Mouse (Mus musculus): Measurements from ENCODE around the gene Veph1. TPM values are rescaled to one million over a fixed set of nuclear protein-coding genes. Genes with fewer than 3 reads are reported as not detected.
"Not testable (repeated sequence)": the region's sequence is repeated elsewhere in the genome, so short reads cannot be mapped to it uniquely, and the experiment has no call there.

Veph1 gene
- total and polyA plus RNA-seq, 3 experiments = not detected

- H3K27ac ChIP-seq (ENCODE audit: insufficient read depth, low read depth) = no peak overlapping the region
- in situ Hi-C loops (cut with MboI; ENCODE audit: low pct_ligation_motif_present, low pct_unique_long_range_greater_than_20kb, low sequenced_read_pairs) = no loop called here
- peak; percentile 34 for DNase-seq (ENCODE audit: extremely low read depth)
These were observed 56.2 kb downstream of the Veph1 start for GRCm38 (mm10) chr3:66240476-66240875.

DNA sequence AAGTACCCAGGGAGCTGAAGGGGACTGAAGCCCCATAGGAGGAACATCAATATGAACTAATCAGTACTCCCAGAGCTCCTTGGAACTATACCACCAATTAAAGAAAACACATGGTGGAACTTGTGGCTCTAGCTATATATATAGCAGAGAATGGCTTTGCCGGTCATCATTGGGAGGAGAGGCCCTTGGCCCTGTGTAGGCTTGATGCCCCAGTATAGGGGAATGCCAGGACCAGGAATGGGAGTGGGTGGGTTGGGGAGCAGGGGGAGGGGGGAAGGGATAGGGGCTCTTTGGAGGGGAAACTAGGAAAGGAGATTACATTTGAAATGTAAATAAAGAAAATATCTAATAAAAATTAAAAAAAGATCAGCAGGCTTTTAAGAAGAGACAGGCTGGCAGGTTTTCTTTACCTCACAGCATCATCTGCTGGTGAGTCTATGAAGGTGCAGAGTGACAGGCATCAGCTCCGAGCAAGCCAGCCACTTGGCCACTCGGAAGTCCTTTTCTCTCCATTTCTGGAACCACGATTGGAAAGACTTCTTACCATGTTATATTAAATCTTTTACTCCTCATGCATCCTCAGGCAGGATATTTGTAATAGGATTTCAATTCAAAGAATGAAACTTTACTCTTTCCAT lies 60.3 kb downstream of the Veph1 start:
- H3K4me3 ChIP-seq (replicated peaks in 1 of 3; ENCODE audit: low read depth in 2 of 3, low read length in 2 of 3, poor library complexity in 1 of 3); H3K36me3 ChIP-seq (replicated peaks in 1 of 2; ENCODE audit: control insufficient read depth in 1 of 2, insufficient read depth in 1 of 2, low read length in 1 of 2); H3K9me3 ChIP-seq (replicated peaks; ENCODE audit: low read length); H3K27ac ChIP-seq (ENCODE audit: insufficient read depth, low read depth); H3K27me3 ChIP-seq (replicated peaks); H3K79me2 ChIP-seq (replicated peaks; ENCODE audit: control insufficient read depth, extremely low read depth, insufficient read depth, poor library complexity, severe bottlenecking); H3K4me2 ChIP-seq (ENCODE audit: insufficient read depth, low read depth, poor library complexity, severe bottlenecking); dilution Hi-C loops (cut with MboI; ENCODE audit: extremely low pct_ligation_motif_present, extremely low pct_unique_long_range_greater_than_20kb, low sequenced_read_pairs); H3K4me1 ChIP-seq (ENCODE audit: control insufficient read depth in 1 of 2, insufficient read depth in 2 of 2); H3K9ac ChIP-seq (ENCODE audit: insufficient read depth, low read depth): not testable (repeated sequence)
- peak; percentile 25; the same call in 1 of the 2 replicates for TF ChIP-seq ZNF384 (IDR thresholded peaks at IDR 0.05; ENCODE audit: low read depth, low read length)
- TF ChIP-seq RAD21 (IDR thresholded peaks at IDR 0.05; ENCODE audit: low read depth, low read length) = peak; percentile 85
- TF ChIP-seq ZC3H11A (IDR thresholded peaks at IDR 0.05; ENCODE audit: low read depth, low read length) = peak; percentile 70
- TF ChIP-seq SMC3 (IDR thresholded peaks at IDR 0.05; ENCODE audit: low read depth, low read length) = peak; percentile 86
- TF ChIP-seq NELFE (IDR thresholded peaks at IDR 0.05; ENCODE audit: low read depth, low read length) = peak; percentile 20; the same call in 1 of the 2 replicates
- peak; percentile 86 to 91 for TF ChIP-seq CTCF (conservative IDR thresholded peaks at IDR 0.05 in 1 of 2, IDR thresholded peaks at IDR 0.05 in 1 of 2; ENCODE audit: low read depth in 2 of 2, low read length in 2 of 2)
- in situ Hi-C loops (cut with MboI; ENCODE audit: low pct_ligation_motif_present, low pct_unique_long_range_greater_than_20kb, low sequenced_read_pairs) = loop anchor here (10.0 kb wide), 1 partner anchor 232 kb away; no protein-coding TSS in a partner anchor
- DNase-seq (ENCODE audit: extremely low read depth) = peak; percentile 28

More at GRCm38 (mm10) chr3:66240476-66240875, 56.2 kb downstream of the Veph1 start:
- peaks cover 0 to 4% of the 10 kb centered on the region in 2 experiments; a peak in 1 of 4 replicates for H3K4me1 ChIP-seq (ENCODE audit: control insufficient read depth in 1 of 2, insufficient read depth in 2 of 2)
- H3K4me3 ChIP-seq (replicated peaks in 1 of 3; ENCODE audit: low read depth in 2 of 3, low read length in 2 of 3, poor library complexity in 1 of 3) = no peak overlapping the region
- no peaks in the 10 kb centered on the region for H3K27me3 ChIP-seq (replicated peaks)
- no peak overlapping the region for H3K4me2 ChIP-seq (ENCODE audit: insufficient read depth, low read depth, poor library complexity, severe bottlenecking)
- 0 out of 2 replicates have a peak, but pooled peaks have one; percentile 27 for TF ChIP-seq IRF4 (IDR thresholded peaks at IDR 0.05; ENCODE audit: low read depth, low read length)
- TF ChIP-seq ETS1 (conservative IDR thresholded peaks at IDR 0.05; ENCODE audit: low read depth, low read length) = peak; percentile 84
- peak; percentile 31; the same call in 1 of the 2 replicates for TF ChIP-seq JUN (IDR thresholded peaks at IDR 0.05; ENCODE audit: insufficient read depth, low read depth, low read length)
- TF ChIP-seq JUND (conservative IDR thresholded peaks at IDR 0.05; ENCODE audit: low read depth, low read length) = peak; percentile 42; the same call in 1 of the 2 replicates
- no peak for TF ChIP-seq SMC3 (IDR thresholded peaks at IDR 0.05; ENCODE audit: low read depth, low read length)
- TF ChIP-seq SIN3A (IDR thresholded peaks at IDR 0.05; ENCODE audit: low read length) = 0 out of 2 replicates have a peak, but pooled peaks have one; percentile 25
- no peaks in the 10 kb centered on the region for H3K79me2 ChIP-seq (replicated peaks; ENCODE audit: control insufficient read depth, extremely low read depth, insufficient read depth, poor library complexity, severe bottlenecking)
- H3K36me3 ChIP-seq (replicated peaks in 1 of 2; ENCODE audit: control insufficient read depth in 1 of 2, insufficient read depth in 1 of 2, low read length in 1 of 2) = no peaks in the 10 kb centered on the region
- H3K9me3 ChIP-seq (replicated peaks; ENCODE audit: low read length) = no peaks in the 10 kb centered on the region
- dilution Hi-C loops (cut with MboI; ENCODE audit: extremely low pct_ligation_motif_present, extremely low pct_unique_long_range_greater_than_20kb, low sequenced_read_pairs) = no loop called here
- no peak overlapping the region for H3K9ac ChIP-seq (ENCODE audit: insufficient read depth, low read depth)
